Mouse (Mus musculus) mammary gland, adult 2 months (tissue): ENCODE data around the gene Gm4303. TPM values are rescaled to one million over a fixed set of nuclear protein-coding genes. Genes with fewer than 3 reads are reported as not detected.

Experiments used
- polyA plus RNA-seq: library from polyadenylated mRNA; depleted of rRNA; stranded (reverse); fragments of >200 nt; gene quantifications from 2 replicates; pipeline ENCODE4 v1.2.3, GENCODE M21; 2012; ENCODE audit warnings: low replicate concordance; rRNA removed

The Gm4303 gene
- polyA plus RNA-seq = not detected in 2 replicates

GRCm38 (mm10) chr10:100345672-100346071 lies at the start of gene Gm4303:
Gene Gm4303, plus strand, starts transcription at chr10:100345972.

GRCm38 (mm10) chr10:100335376-100335775 lies 10.4 kb upstream of the Gm4303 start, which contains the start of gene Gm4301:
Gene Gm4301, plus strand, starts transcription at chr10:100335676.

DNA sequence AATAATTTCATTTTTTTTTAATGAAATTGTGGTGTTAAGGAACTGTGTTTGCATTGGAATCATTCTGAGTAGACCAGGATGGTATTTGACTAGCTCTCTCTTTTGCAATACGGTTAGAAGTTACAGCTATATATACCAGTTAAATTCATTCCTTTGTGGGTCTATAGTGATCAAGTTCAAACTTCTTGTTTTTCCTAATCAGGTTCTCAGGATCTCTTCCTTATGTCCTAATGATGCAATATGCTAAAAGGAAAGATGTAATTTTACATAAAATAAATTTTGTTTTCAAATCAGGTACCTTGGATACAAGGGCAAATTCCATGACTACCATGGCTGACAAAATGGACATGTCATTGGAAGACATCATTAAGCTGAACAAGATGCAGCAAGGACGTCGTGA lies 5.2 kb upstream of the Gm4303 start, which contains the start of gene Gm4302:
TSS of gene Gm4302 (plus strand) at position 301 of the 400 bp plus-strand sequence.

DNA sequence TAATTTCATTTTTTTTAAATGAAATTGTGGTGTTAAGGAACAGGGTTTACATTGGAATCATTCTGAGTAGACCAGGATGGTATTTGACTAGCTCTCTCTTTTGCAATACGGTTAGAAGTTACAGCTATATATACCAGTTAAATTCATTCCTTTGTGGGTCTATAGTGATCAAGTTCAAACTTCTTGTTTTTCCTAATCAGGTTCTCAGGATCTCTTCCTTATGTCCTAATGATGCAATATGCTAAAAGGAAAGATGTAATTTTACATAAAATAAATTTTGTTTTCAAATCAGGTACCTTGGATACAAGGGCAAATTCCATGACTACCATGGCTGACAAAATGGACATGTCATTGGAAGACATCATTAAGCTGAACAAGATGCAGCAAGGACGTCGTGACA lies 5.0 kb downstream of the Gm4303 start, which contains the start of gene Gm4305:
TSS of gene Gm4305 (plus strand) at position 301 of the 400 bp plus-strand sequence.

GRCm38 (mm10) chr10:100361038-100361437 lies 15.3 kb downstream of the Gm4303 start, which contains the start of gene Gm4307:
Gene Gm4307, plus strand, starts transcription at chr10:100361338.

DNA sequence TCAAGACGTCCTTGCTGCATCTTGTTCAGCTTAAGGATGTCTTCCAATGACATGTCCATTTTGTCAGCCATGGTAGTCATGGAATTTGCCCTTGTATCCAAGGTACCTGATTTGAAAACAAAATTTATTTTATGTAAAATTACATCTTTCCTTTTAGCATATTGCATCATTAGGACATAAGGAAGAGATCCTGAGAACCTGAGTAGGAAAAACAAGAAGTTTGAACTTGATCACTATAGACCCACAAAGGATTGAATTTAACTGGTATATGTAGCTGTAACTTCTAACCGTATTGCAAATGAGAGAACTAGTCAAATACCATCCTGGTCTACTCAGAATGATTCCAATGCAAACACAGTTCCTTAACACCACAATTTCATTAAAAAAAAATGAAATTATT lies 36.7 kb downstream of the Gm4303 start, which contains the start of gene Gm4312:
TSS of gene Gm4312 (minus strand) at position 101 of the 400 bp plus-strand sequence.

Other genes starting within 250 kb of the Gm4303 start
- gene Gm4301, start 10.3 kb upstream of the Gm4303 start, polyA plus RNA-seq = not detected in 2 replicates
- gene Gm4302, start 5.1 kb upstream of the Gm4303 start, polyA plus RNA-seq = not detected in 2 replicates
- not detected in 2 replicates for gene Gm4305, start 5.1 kb downstream of the Gm4303 start, polyA plus RNA-seq
- gene Gm4307, start 15.4 kb downstream of the Gm4303 start, polyA plus RNA-seq = not detected in 2 replicates
- not detected in 2 replicates for gene Gm4312, start 36.6 kb downstream of the Gm4303 start, polyA plus RNA-seq
- gene Tmtc3, start 141.4 kb downstream of the Gm4303 start, polyA plus RNA-seq = 4.7 and 9.2 TPM in 2 replicates
- 0.18 and 0.65 TPM in 2 replicates for gene Cep290, start 141.6 kb downstream of the Gm4303 start, polyA plus RNA-seq
- 4.7 and 6.3 TPM in 2 replicates for gene 4930430F08Rik, start 244.5 kb downstream of the Gm4303 start, polyA plus RNA-seq
- gene 1700017N19Rik, start 244.5 kb downstream of the Gm4303 start, polyA plus RNA-seq = not detected in 2 replicates